In genomic region chr9:115401405-115402151, GRCm38 (mm10) we compare ENCODE assay signal across 14 mouse cellular contexts.
DNase-seq lines count a peak whose midpoint lies in the region; ATAC-seq and TF ChIP-seq lines count a peak whose summit lies in the region.
"Had no signal": no experiment of that assay in that cellular context is flagged by ENCODE, and none has a peak within 500 bp of the region (broad histone marks: within the 10 kb centered on the region; RNA-seq: fewer than 3 reads in every experiment).

No protein-coding gene starts in this region.

- TF ChIP-seq CTCF in midbrain, postnatal 0 days (IDR thresholded peaks at IDR 0.05), result no peak

- H3K4me3 ChIP-seq in hindbrain, embryonic 10.5 days, result no peak overlapping the region
- H3K4me3 ChIP-seq in hindbrain, embryonic 12.5 days, result no peak overlapping the region
- H3K4me3 ChIP-seq in midbrain, postnatal 0 days (ENCODE audit: low read depth, low read length), result no peak overlapping the region
- H3K4me3 ChIP-seq in midbrain, embryonic 10.5 days, result no peak overlapping the region
- no peak overlapping the region for H3K4me3 ChIP-seq in limb, embryonic 10.5 days
- H3K4me3 ChIP-seq: heart, embryonic 10.5 days; liver, embryonic 15.5 days had no signal

- whole genome bisulfite sequencing in hindbrain, embryonic 10.5 days, result 73% methylated on average over 13 of the region's 13 CpGs
- WGBS in hindbrain, embryonic 12.5 days, result 71% methylated on average over 13 of the region's 13 CpGs
- WGBS in midbrain, postnatal 0 days, result 78% methylated on average over 13 of the region's 13 CpGs
- 83% methylated on average over 13 of the region's 13 CpGs for WGBS in midbrain, embryonic 10.5 days
- 47% methylated on average over 13 of the region's 13 CpGs for WGBS in limb, embryonic 10.5 days

- no peak overlapping the region for H3K27ac ChIP-seq in hindbrain, embryonic 10.5 days
- no peak overlapping the region for H3K27ac ChIP-seq in hindbrain, embryonic 12.5 days
- no peak overlapping the region for H3K27ac ChIP-seq in midbrain, postnatal 0 days (ENCODE audit: low read depth, low read length)
- no peak overlapping the region for H3K27ac ChIP-seq in midbrain, embryonic 10.5 days (replicated peaks)
- H3K27ac ChIP-seq in limb, embryonic 10.5 days, result peak overlapping the region; percentile 15; the same call in 1 of the 2 replicates
- H3K27ac ChIP-seq: heart, embryonic 10.5 days; liver, embryonic 15.5 days had no signal

- H3K4me2 ChIP-seq in hindbrain, embryonic 12.5 days (replicated peaks), result no peak overlapping the region
- no peak overlapping the region for H3K4me2 ChIP-seq in midbrain, postnatal 0 days (ENCODE audit: low read depth, low read length, poor library complexity, severe bottlenecking)
- H3K4me2 ChIP-seq: liver, embryonic 15.5 days had no signal

- no peaks in the 10 kb centered on the region for H3K27me3 ChIP-seq in hindbrain, embryonic 10.5 days (ENCODE audit: insufficient read depth, poor library complexity, severe bottlenecking)
- H3K27me3 ChIP-seq in hindbrain, embryonic 12.5 days, result no peaks in the 10 kb centered on the region
- H3K27me3 ChIP-seq in midbrain, postnatal 0 days (ENCODE audit: insufficient read depth, low read length), result no peaks in the 10 kb centered on the region
- no peaks in the 10 kb centered on the region for H3K27me3 ChIP-seq in midbrain, embryonic 10.5 days (ENCODE audit: low read depth, poor library complexity, severe bottlenecking)
- H3K27me3 ChIP-seq in limb, embryonic 10.5 days (ENCODE audit: low read depth, poor library complexity, severe bottlenecking), result no peaks in the 10 kb centered on the region
- H3K27me3 ChIP-seq: liver, embryonic 15.5 days; Patski had no signal

- H3K9me3 ChIP-seq in hindbrain, embryonic 10.5 days, result 0 out of 2 replicates have a peak, but pooled peaks cover 5% of the 10 kb centered on the region
- peaks cover 7% of the 10 kb centered on the region; the same call in 1 of the 2 replicates for H3K9me3 ChIP-seq in hindbrain, embryonic 12.5 days (replicated peaks)
- H3K9me3 ChIP-seq in midbrain, postnatal 0 days (ENCODE audit: low read length), result no peaks in the 10 kb centered on the region
- peaks cover 11% of the 10 kb centered on the region; the same call in 1 of the 2 replicates for H3K9me3 ChIP-seq in midbrain, embryonic 10.5 days (replicated peaks)
- H3K9me3 ChIP-seq in limb, embryonic 10.5 days (replicated peaks), result no peaks in the 10 kb centered on the region
- H3K9me3 ChIP-seq: heart, embryonic 10.5 days; liver, embryonic 15.5 days had no signal

- H3K4me1 ChIP-seq in hindbrain, embryonic 10.5 days (replicated peaks), result peaks cover 6% of the 10 kb centered on the region; the same call in 1 of the 2 replicates
- H3K4me1 ChIP-seq in hindbrain, embryonic 12.5 days, result no peaks in the 10 kb centered on the region
- no peaks in the 10 kb centered on the region for H3K4me1 ChIP-seq in midbrain, postnatal 0 days (ENCODE audit: insufficient read depth, low read length)
- no peaks in the 10 kb centered on the region for H3K4me1 ChIP-seq in midbrain, embryonic 10.5 days
- peaks cover 18% of the 10 kb centered on the region for H3K4me1 ChIP-seq in limb, embryonic 10.5 days
- H3K4me1 ChIP-seq: heart, embryonic 10.5 days; liver, embryonic 15.5 days had no signal

- DNase-seq in hindbrain, embryonic 10.5 days (ENCODE audit: low spot score), result peak; percentile 17
- peak; percentile 15 for DNase-seq in midbrain, postnatal 0 days (ENCODE audit: low spot score)
- DNase-seq in midbrain, embryonic 10.5 days (ENCODE audit: low spot score), result no peak
- DNase-seq in limb, embryonic 10.5 days (ENCODE audit: low spot score), result peak; percentile 85
- DNase-seq in retina, postnatal 1 day, result peak; percentile 28
- DNase-seq in cerebellum, adult 8-10 months, result no peak
- DNase-seq: adrenal gland, adult 2 months; spleen, adult 18-20 months; thymus, adult 2 months had no signal

- H3K36me3 ChIP-seq in hindbrain, embryonic 10.5 days, result no peaks in the 10 kb centered on the region
- no peaks in the 10 kb centered on the region for H3K36me3 ChIP-seq in hindbrain, embryonic 12.5 days
- no peaks in the 10 kb centered on the region for H3K36me3 ChIP-seq in midbrain, postnatal 0 days (ENCODE audit: insufficient read depth, low read length)
- H3K36me3 ChIP-seq in midbrain, embryonic 10.5 days, result no peaks in the 10 kb centered on the region
- no peaks in the 10 kb centered on the region for H3K36me3 ChIP-seq in limb, embryonic 10.5 days
- H3K36me3 ChIP-seq: heart, embryonic 10.5 days; liver, embryonic 15.5 days had no signal

- H3K9ac ChIP-seq in hindbrain, embryonic 12.5 days, result no peak overlapping the region
- no peak overlapping the region for H3K9ac ChIP-seq in midbrain, postnatal 0 days (replicated peaks; ENCODE audit: low read length, poor library complexity, severe bottlenecking)
- H3K9ac ChIP-seq: liver, embryonic 15.5 days had no signal

- no peak for ATAC-seq in hindbrain, embryonic 12.5 days (ENCODE audit: low FRiP score)
- no peak for ATAC-seq in midbrain, postnatal 0 days (ENCODE audit: low FRiP score)
- ATAC-seq: CD4-positive, CD25-positive, alpha-beta regulatory T cell, adult 4 months; Patski had no signal

Comparison
In these comparisons a context has a peak if more than half of its experiments do, and no peak if none do; other contexts are left out.
1. DNase-seq: peak in hindbrain, embryonic 10.5 days (single experiment), midbrain, postnatal 0 days (single experiment), limb, embryonic 10.5 days (single experiment) and retina, postnatal 1 day (single experiment); none in midbrain, embryonic 10.5 days (single experiment) and cerebellum, adult 8-10 months (single experiment).